Mouse (Mus musculus) left cerebral cortex, postnatal 14 days (tissue): Measurements from ENCODE around the gene Acot7. TPM values are rescaled to one million over a fixed set of nuclear protein-coding genes. Genes with fewer than 3 reads are reported as not detected.

Experiments used
- DNase-seq, 2 experiments: peaks; one replicate each; pipeline ENCODE4 v3.0.0; 2021 to 2022; ENCODE audit warnings: low spot score in 2 of 2, mixed read lengths in 1 of 2
- intact Hi-C: fragments of 180-260 bp; cut with DNase I; formaldehyde crosslinking; loops from one replicate; pipeline ENCODE4 v1.15.1; 2025
- total RNA-seq, 2 experiments: library from RNA; stranded (reverse); gene quantifications; 2 replicates each; pipeline ENCODE4 v1.2.3; 2021

Acot7 gene
- total RNA-seq, 2 experiments from 2014 or later: 377 to 378 TPM

- DNase-seq: no peak
- intact Hi-C loops: loop anchor here (5.0 kb wide), 1 partner anchor 36 kb away; no protein-coding TSS in a partner anchor
Measured at GRCm38 (mm10) chr4:152263512-152264176, 85.7 kb downstream of the Acot7 start.

DNA sequence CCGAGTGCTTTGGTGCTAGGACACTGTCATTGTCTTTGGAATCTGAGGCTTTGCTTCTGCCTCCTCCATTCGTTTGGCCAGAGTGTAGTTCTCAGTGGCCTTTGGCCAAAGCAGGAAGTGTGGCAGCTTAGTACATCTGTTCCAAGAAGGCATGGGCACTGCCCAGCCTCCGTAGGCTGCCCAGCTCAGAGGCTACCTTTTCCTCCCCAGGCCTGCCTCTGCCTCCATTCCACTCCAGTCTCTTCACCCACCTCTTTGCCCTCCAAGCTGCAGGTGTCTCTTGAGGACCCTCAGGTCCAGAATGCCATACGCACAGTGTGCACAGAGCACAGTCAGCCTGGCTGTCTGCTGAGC lies 86.2 kb downstream of the Acot7 start:
- intact Hi-C loops: loop anchor here (5.0 kb wide), 1 partner anchor 37 kb away; no protein-coding TSS in a partner anchor
- no peak for DNase-seq

DNA sequence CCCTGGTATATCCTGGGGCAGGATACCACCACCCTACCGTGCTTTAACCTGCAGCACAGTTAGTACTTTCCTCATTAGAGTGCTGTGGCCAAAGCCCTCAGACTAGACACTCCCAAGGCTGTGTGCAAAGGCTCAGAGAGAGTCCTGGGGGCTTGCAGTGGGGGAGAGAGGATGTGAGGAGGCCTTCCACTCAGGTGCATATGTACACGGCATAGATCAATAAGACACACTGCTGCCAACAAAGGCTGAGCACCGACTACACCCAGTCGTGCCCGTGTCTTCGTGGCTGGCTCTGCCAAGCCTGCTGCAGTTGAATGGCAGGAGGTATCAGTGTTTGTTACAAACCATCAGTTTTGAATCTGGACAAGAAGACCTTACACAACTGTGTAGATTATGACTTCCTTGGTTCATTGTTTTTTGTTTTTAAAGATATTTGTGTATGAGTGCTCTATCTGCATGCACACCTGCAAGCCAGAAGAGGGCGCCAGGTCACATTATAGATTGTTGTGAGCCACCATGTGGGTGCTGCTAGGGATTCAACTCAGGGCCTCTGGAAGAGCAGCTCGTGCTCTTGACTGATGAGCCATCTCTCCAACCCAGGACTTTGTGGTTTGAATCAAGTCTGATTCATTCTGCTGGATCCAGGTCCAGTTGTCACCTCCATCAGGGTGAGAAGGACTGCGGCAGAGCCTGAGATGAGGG lies 87.1 kb downstream of the Acot7 start:
- no peak for DNase-seq
- intact Hi-C loops: loop anchor here (5.0 kb wide), 1 partner anchor 38 kb away; no protein-coding TSS in a partner anchor

- DNase-seq: no peak
- intact Hi-C loops: no loop called here
Measured at GRCm38 (mm10) chr4:152265791-152266190, 87.9 kb downstream of the Acot7 start.

- DNase-seq: peak; percentile 57 to 61
- intact Hi-C loops: no loop called here
Measured at GRCm38 (mm10) chr4:152266236-152266895, 88.4 kb downstream of the Acot7 start.

- no peak for DNase-seq
- intact Hi-C loops: no loop called here
Measured at GRCm38 (mm10) chr4:152267748-152268369, 89.9 kb downstream of the Acot7 start.

GRCm38 (mm10) chr4:152269967-152270366 lies 92.0 kb downstream of the Acot7 start:
- DNase-seq: no peak
- intact Hi-C loops: no loop called here

- DNase-seq: no peak
- intact Hi-C loops: no loop called here
Measured at GRCm38 (mm10) chr4:152270599-152270998, 92.7 kb downstream of the Acot7 start.

DNA sequence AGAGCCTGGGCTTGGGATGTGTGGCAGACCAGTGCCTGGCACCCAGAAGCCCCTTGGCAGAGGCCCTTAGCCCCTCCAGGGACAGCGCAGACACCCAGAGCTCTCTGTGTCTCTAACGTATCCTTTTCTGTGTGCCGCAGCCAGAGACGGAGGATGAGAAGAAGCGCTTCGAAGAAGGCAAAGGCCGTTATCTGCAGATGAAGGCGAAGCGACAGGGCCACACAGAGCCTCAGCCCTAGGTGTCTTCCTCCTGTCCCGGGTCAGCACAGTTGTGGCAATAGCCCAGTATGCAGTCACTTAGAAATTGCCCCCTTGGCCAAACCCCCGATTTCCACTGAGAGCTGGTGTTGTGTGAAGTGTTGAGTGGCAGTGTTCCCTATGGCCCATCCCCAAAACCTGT lies 93.4 kb downstream of the Acot7 start:
- no peak for DNase-seq
- intact Hi-C loops: no loop called here

- no peak for DNase-seq
- intact Hi-C loops: no loop called here
Measured at GRCm38 (mm10) chr4:152272006-152272405, 94.1 kb downstream of the Acot7 start.

GRCm38 (mm10) chr4:152272449-152273049 lies 94.6 kb downstream of the Acot7 start:
- intact Hi-C loops: no loop called here
- DNase-seq: no peak

DNA sequence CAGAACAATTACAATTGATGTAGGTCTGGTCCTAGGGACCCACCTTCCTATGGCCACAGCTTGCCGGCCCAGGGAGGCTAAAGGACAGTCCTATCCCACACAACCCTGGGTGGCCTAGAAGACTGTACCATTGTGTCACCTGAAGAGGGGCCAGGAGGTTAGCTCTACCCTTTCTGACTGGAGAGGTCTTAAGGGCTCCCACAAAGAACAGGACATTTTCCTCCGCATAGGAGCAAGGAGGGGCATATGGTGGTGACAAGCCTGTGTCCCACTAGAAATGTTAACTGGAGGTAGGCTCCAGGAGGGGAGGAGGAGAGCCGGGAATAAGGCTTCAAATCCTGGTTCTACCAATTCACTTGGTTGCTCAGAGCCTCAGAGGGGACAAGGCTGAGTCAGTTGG lies 95.3 kb downstream of the Acot7 start:
- intact Hi-C loops: no loop called here
- no peak for DNase-seq

DNA sequence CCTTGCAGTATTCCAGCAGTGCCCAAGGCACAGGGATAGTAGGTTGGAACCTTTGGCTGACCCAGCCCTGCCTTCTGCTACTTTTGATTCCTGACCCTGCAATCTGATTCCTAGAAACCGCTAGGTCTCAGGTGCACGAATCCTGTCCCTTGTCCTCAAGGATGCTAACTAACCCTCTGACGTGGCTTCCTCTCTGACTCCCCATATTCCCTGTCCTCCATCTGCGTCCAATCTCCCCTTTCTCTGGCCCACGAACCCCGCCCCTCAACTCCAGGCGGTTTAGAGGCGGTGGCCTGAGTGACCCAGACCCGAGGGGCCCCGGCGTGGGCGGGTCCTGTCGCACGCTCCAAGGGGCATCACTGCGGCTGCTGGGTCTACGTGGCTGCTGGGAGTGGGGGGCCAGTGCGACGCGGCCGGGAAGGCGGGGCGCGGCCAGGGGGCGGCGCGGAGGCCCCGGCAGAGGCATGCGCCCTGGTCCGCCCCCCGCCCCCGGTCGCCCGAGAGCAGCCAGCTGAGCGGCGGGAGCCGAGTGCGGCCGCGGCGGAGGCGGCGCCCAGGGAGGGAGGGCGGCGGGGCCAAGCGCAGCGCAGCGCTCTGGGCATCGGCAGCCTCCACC lies 95.8 kb downstream of the Acot7 start, which contains the start of gene Gpr153:
Gene Gpr153, plus strand, starts transcription at position 612 of the 616 bp plus-strand sequence.
- intact Hi-C loops: no loop called here
- peak in 1 of 2 experiments; percentile 58 for DNase-seq

DNA sequence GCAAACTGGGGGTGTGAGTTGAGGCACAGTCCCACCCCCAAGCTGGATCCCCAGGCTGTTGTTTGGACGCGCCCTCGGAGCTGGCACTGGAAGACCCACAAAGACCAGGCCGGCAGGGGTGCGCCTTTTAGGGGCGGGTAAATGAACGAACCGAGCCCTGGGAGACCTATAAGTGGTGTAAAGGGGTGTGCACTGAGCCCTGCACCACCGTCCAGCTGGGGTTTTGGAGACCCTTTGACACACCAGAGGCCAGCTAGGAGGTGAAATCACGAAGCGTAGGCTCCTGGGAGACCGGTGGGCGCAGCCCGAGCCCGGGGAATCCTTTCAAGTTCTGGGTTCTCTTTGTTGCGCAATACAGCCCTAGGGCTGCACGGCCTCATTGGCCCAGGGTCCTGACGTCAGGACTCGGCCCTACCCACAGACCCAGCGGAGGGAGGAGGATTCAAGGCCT lies 96.8 kb downstream of the Acot7 start:
- DNase-seq: no peak
- intact Hi-C loops: no loop called here

GRCm38 (mm10) chr4:152276389-152277347 lies 98.7 kb downstream of the Acot7 start:
- no peak for DNase-seq
- intact Hi-C loops: no loop called here

GRCm38 (mm10) chr4:152277916-152278315 lies 100.0 kb downstream of the Acot7 start:
- intact Hi-C loops: no loop called here
- no peak for DNase-seq

DNA sequence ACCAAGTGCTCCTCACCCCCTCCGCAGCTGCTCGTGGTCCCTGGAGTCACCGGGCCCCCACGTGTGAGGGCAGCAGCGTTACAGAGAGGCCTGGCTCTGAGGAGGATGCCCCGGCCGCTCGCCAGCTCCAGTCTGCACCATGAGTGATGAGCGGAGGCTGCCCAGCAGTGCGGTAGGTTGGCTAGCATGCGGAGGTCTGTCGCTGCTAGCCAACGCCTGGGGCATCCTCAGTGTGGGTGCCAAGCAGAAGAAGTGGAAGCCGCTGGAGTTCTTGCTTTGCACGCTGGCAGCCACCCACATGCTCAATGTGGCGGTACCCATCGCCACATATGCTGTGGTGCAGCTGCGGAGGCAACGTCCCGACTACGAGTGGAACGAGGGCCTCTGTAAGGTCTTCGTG lies 101.1 kb downstream of the Acot7 start:
- intact Hi-C loops: no loop called here

DNA sequence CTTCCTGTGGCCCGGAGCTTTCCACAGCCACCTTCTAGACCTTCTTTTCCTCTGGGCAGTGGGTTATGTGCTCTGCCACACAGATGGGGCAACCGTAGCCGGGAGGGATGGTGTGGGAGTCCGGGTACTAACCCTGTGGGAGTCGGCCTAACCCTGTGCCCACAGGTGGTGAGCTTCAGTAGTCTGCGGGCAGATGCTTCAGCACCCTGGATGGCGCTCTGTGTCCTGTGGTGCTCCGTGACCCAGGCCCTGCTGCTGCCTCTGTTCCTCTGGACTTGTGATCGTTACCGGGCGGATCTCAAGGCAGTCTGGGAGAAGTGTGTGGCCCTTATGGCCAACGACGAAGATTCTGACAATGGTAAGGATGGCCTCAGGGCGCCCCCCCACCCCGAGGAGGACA lies 103.7 kb downstream of the Acot7 start:
- no peak for DNase-seq
- intact Hi-C loops: no loop called here

More for the DNA sequence above, 101.1 kb downstream of the Acot7 start:
- DNase-seq: peak in 1 of 2 experiments; percentile 37
